8 mouse cellular contexts compared by ENCODE assay signal in the genomic region with DNA sequence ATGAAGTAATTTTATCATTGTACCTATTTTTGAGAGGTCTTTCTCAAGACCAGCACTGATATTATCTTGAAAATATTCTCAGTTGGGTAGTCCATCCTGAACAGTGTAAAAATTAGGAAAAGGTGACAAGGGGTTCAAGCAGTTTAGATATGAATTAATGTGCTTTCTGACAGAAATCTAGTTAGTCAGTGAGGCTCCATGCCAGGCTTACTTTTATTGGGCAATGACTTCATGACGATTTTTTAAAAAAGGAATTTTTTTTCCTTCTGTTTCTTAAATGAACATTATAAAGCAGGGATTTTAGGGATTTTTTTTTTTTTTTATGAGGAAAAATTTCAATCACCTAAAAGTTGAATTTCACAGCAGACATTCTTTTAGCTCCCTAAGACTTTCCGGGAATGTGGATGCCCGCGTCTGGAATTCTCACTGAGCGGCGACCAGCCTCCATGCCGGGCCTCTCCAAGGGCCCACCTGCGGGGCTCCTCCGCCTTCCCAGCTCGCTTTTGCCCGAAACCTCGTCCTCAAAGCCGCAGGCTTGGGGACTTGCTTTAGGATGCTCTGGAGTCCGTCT. TPM values are rescaled to one million over a fixed set of nuclear protein-coding genes. Genes with fewer than 3 reads are reported as not detected.
DNase-seq lines count a peak whose midpoint lies in the region; ATAC-seq and TF ChIP-seq lines count a peak whose summit lies in the region.

No protein-coding gene starts in this region.

- WGBS in forebrain, embryonic 11.5 days: 2% methylated on average over 14 of the region's 14 CpGs
- 2% methylated on average over 14 of the region's 14 CpGs for WGBS in liver, embryonic 14.5 days (ENCODE audit: insufficient replicate concordance)

- H3K4me3 ChIP-seq in gastrocnemius, adult 2 months: peak overlapping the region; percentile 98
- H3K4me3 ChIP-seq in CH12.LX (replicated peaks in 1 of 3; ENCODE audit: low read depth in 2 of 3, low read length in 2 of 3, poor library complexity in 1 of 3): peak overlapping the region; percentile 79 to 95 (median 83)
- H3K4me3 ChIP-seq in forebrain, embryonic 11.5 days (ENCODE audit: low read depth, low read length): peak overlapping the region; percentile 99
- H3K4me3 ChIP-seq in liver, embryonic 14.5 days (ENCODE audit: insufficient read depth in 1 of 2, low read depth in 2 of 2, low read length in 2 of 2): peak overlapping the region; percentile 80 to 89

- intact Hi-C loops in gastrocnemius, adult 2 months (cut with DNase I): loop anchor here (10.0 kb wide), 1 partner anchor 59 kb away; no protein-coding TSS in a partner anchor
- intact Hi-C loops in gastrocnemius, postnatal 14 days (cut with DNase I; ENCODE audit: low total_unique reads): no loop called here

- in situ Hi-C loops in CH12.LX (cut with MboI; ENCODE audit: low pct_ligation_motif_present, low pct_unique_long_range_greater_than_20kb, low sequenced_read_pairs): no loop called here

- peaks cover 6 to 29% of the 10 kb centered on the region in 2 experiments for H3K4me1 ChIP-seq in CH12.LX (ENCODE audit: control insufficient read depth in 1 of 2, insufficient read depth in 2 of 2)
- peaks cover 4% of the 10 kb centered on the region; the same call in 1 of the 2 replicates for H3K4me1 ChIP-seq in forebrain, embryonic 11.5 days (replicated peaks; ENCODE audit: control insufficient read depth, insufficient read depth, low read length)
- H3K4me1 ChIP-seq in liver, embryonic 14.5 days (replicated peaks; ENCODE audit: control insufficient read depth in 2 of 2, insufficient read depth in 2 of 2, low read length in 1 of 2): peaks cover 17 to 23% of the 10 kb centered on the region in 2 experiments

- TF ChIP-seq CTCF in gastrocnemius, adult 2 months (IDR thresholded peaks at IDR 0.05): no peak
- TF ChIP-seq CTCF in CH12.LX (conservative IDR thresholded peaks at IDR 0.05 in 1 of 2, IDR thresholded peaks at IDR 0.05 in 1 of 2; ENCODE audit: low read depth in 2 of 2, low read length in 2 of 2): no peak
- no peak for TF ChIP-seq CTCF in liver, embryonic 14.5 days (IDR thresholded peaks at IDR 0.05; ENCODE audit: low read depth)

- H3K9ac ChIP-seq in CH12.LX (ENCODE audit: insufficient read depth, low read depth): peak overlapping the region; percentile 99
- H3K9ac ChIP-seq in forebrain, embryonic 11.5 days (ENCODE audit: low read length): peak overlapping the region; percentile 100
- peak overlapping the region; percentile 99 for H3K9ac ChIP-seq in liver, embryonic 14.5 days (replicated peaks)

- H3K27ac ChIP-seq in gastrocnemius, adult 2 months: peak overlapping the region; percentile 100
- peak overlapping the region; percentile 94 for H3K27ac ChIP-seq in CH12.LX (ENCODE audit: insufficient read depth, low read depth)
- peak overlapping the region; percentile 97 for H3K27ac ChIP-seq in forebrain, embryonic 11.5 days (ENCODE audit: low read depth, low read length)
- H3K27ac ChIP-seq in liver, embryonic 14.5 days: peak overlapping the region; percentile 90

- H3K79me2 ChIP-seq in CH12.LX (replicated peaks; ENCODE audit: control insufficient read depth, extremely low read depth, insufficient read depth, poor library complexity, severe bottlenecking): peaks cover 42% of the 10 kb centered on the region

- TF ChIP-seq POLR2A in CH12.LX (IDR thresholded peaks at IDR 0.05; ENCODE audit: low read depth, low read length): no peak

- peak overlapping the region; percentile 75 for H3K4me2 ChIP-seq in CH12.LX (ENCODE audit: insufficient read depth, low read depth, poor library complexity, severe bottlenecking)
- peak overlapping the region; percentile 57 for H3K4me2 ChIP-seq in forebrain, embryonic 11.5 days (ENCODE audit: low read depth, low read length, severe bottlenecking)
- H3K4me2 ChIP-seq in liver, embryonic 14.5 days (ENCODE audit: low read depth): peak overlapping the region; percentile 89

- H3K9me3 ChIP-seq in CH12.LX (replicated peaks; ENCODE audit: low read length): no peaks in the 10 kb centered on the region
- no peaks in the 10 kb centered on the region for H3K9me3 ChIP-seq in forebrain, embryonic 11.5 days (ENCODE audit: control insufficient read depth, low read length)
- no peaks in the 10 kb centered on the region for H3K9me3 ChIP-seq in liver, embryonic 14.5 days (ENCODE audit: control insufficient read depth, low read length)

- dilution Hi-C loops in CH12.LX (cut with MboI; ENCODE audit: extremely low pct_ligation_motif_present, extremely low pct_unique_long_range_greater_than_20kb, low sequenced_read_pairs): no loop called here

- ATAC-seq in forebrain, embryonic 11.5 days (replicated peaks; ENCODE audit: low FRiP score): no peak
- peak; percentile 48 for ATAC-seq in liver, embryonic 14.5 days (ENCODE audit: insufficient read depth)

- TF ChIP-seq RAD21 in CH12.LX (IDR thresholded peaks at IDR 0.05; ENCODE audit: low read depth, low read length): no peak

- no peak for DNase-seq in gastrocnemius, adult 2 months
- DNase-seq in gastrocnemius, postnatal 14 days: no peak
- no peak for DNase-seq in CH12.LX (ENCODE audit: extremely low read depth)
- DNase-seq in forebrain, embryonic 11.5 days (ENCODE audit: low spot score): no peak
- DNase-seq in liver, embryonic 14.5 days (ENCODE audit: low read depth in 3 of 3, low spot score in 3 of 3): no peak
- no peak for DNase-seq in B cell, adult 2 months
- DNase-seq in cerebellum, postnatal 25 days: no peak
- DNase-seq in kidney, adult 8-10 months: no peak

- no peak for TF ChIP-seq EP300 in CH12.LX (IDR thresholded peaks at IDR 0.05; ENCODE audit: low read length)
- no peak for TF ChIP-seq EP300 in liver, embryonic 14.5 days (IDR thresholded peaks at IDR 0.05; ENCODE audit: low read depth)

- peaks cover 2 to 3% of the 10 kb centered on the region in 2 experiments for H3K36me3 ChIP-seq in CH12.LX (replicated peaks in 1 of 2; ENCODE audit: control insufficient read depth in 1 of 2, insufficient read depth in 1 of 2, low read length in 1 of 2)
- H3K36me3 ChIP-seq in forebrain, embryonic 11.5 days (ENCODE audit: control insufficient read depth, insufficient read depth, low read length): no peaks in the 10 kb centered on the region
- H3K36me3 ChIP-seq in liver, embryonic 14.5 days (replicated peaks; ENCODE audit: control insufficient read depth, insufficient read depth, low read depth): no peaks in the 10 kb centered on the region; the same call in 1 of the 2 replicates

- H3K27me3 ChIP-seq in CH12.LX (replicated peaks): no peaks in the 10 kb centered on the region
- no peaks in the 10 kb centered on the region for H3K27me3 ChIP-seq in forebrain, embryonic 11.5 days (ENCODE audit: control insufficient read depth, insufficient read depth, low read length)
- H3K27me3 ChIP-seq in liver, embryonic 14.5 days (ENCODE audit: control insufficient read depth, insufficient read depth, low read length): no peaks in the 10 kb centered on the region

TF ChIP-seq in CH12.LX, 34 proteins besides CTCF, POLR2A, EP300 and RAD21:
- TF ChIP-seq JUN (IDR thresholded peaks at IDR 0.05; ENCODE audit: insufficient read depth, low read depth, low read length): no peak
- TF ChIP-seq SIN3A (IDR thresholded peaks at IDR 0.05; ENCODE audit: low read length): 0 out of 2 replicates have a peak, but pooled peaks have one; percentile 5

RNA-seq across cellular contexts. Expression of gene Rbm33, which starts 0.7 kb away (rescaled TPM):
- 10 to 100 TPM; 42.6 to 43.1 TPM for total RNA-seq in gastrocnemius, adult 2 months (2021)
- total RNA-seq in gastrocnemius, postnatal 14 days (2021): 10 to 100 TPM; 20.3 to 28.3 TPM
- total RNA-seq in CH12.LX (2012; rRNA removed) (14.4 and 15.1 TPM in 2 replicates), CH12.LX (2014; rRNA removed) (6.5 and 7.4 TPM in 2 replicates)
- 43.8 and 50.3 TPM in 2 replicates for polyA plus RNA-seq in CH12.LX (2012; ENCODE audit: insufficient read length, low read depth)
- 24.9 and 26.0 TPM in 2 replicates for polyA plus RNA-seq in forebrain, embryonic 11.5 days (2014; fragmentation: Nextera tagmentation; extraction: Ambion mirVana)
- polyA plus RNA-seq in liver, embryonic 14.5 days (2012; rRNA removed): 8.6 and 9.7 TPM in 2 replicates
- polyA plus RNA-seq in liver, embryonic 14.5 days (2014; fragmentation: Nextera tagmentation; extraction: Ambion mirVana): 7.1 and 7.3 TPM in 2 replicates
